Mouse (Mus musculus): ENCODE measurements at regions not wholly inside any gene's neighbourhood (a gene's known extent, or its start where the extent isn't known, plus 50 kb on each side); places are given as distances from the start of the nearest gene placed in this dataset.
A peak's percentile ranks its signal among the peaks of the same experiment; 100 is the strongest.

GRCm38 (mm10) chr9:88068881-88069304 is 258.1 kb upstream of the Nt5e start:
- no peak for DNase-seq (ENCODE audit: low spot score)

GRCm38 (mm10) chr9:88069834-88070233 is 257.2 kb upstream of the Nt5e start:
- DNase-seq (ENCODE audit: low spot score) = no peak

- DNase-seq (ENCODE audit: low spot score) = peak; percentile 9
These were observed 253.8 kb upstream of the Nt5e start for GRCm38 (mm10) chr9:88073165-88073564.

GRCm38 (mm10) chr9:88073579-88073978 is 253.4 kb upstream of the Nt5e start:
- DNase-seq (ENCODE audit: low spot score) = no peak

GRCm38 (mm10) chr9:88082931-88083479 is 244.0 kb upstream of the Nt5e start:
- no peak for DNase-seq (ENCODE audit: low spot score)

GRCm38 (mm10) chr9:88085181-88085816 is 241.7 kb upstream of the Nt5e start:
- no peak for DNase-seq (ENCODE audit: low spot score)

GRCm38 (mm10) chr9:88085866-88086265 is 241.1 kb upstream of the Nt5e start:
- no peak for DNase-seq (ENCODE audit: low spot score)

- DNase-seq (ENCODE audit: low spot score) = no peak
These were observed 235.0 kb upstream of the Nt5e start for GRCm38 (mm10) chr9:88091781-88092527.

- no peak for DNase-seq (ENCODE audit: low spot score)
These were observed 234.4 kb upstream of the Nt5e start for GRCm38 (mm10) chr9:88092561-88092960.

- DNase-seq (ENCODE audit: low spot score) = no peak
These were observed 213.9 kb upstream of the Nt5e start for GRCm38 (mm10) chr9:88113094-88113493.

GRCm38 (mm10) chr9:88120536-88120935 is 206.5 kb upstream of the Nt5e start:
- no peak for DNase-seq (ENCODE audit: low spot score)

GRCm38 (mm10) chr9:88120963-88121570 is 205.9 kb upstream of the Nt5e start:
- no peak for DNase-seq (ENCODE audit: low spot score)

- peak; percentile 36 for DNase-seq (ENCODE audit: low spot score)
These were observed 202.5 kb upstream of the Nt5e start for GRCm38 (mm10) chr9:88124322-88125005.

- no peak for DNase-seq (ENCODE audit: low spot score)
These were observed 163.8 kb upstream of the Nt5e start for GRCm38 (mm10) chr9:88163025-88163780.

GRCm38 (mm10) chr9:88177575-88178254 is 149.3 kb upstream of the Nt5e start:
- no peak for DNase-seq (ENCODE audit: low spot score)

GRCm38 (mm10) chr9:88181189-88181994 is 145.6 kb upstream of the Nt5e start:
- no peak for DNase-seq (ENCODE audit: low spot score)

GRCm38 (mm10) chr9:88207378-88207777 is 119.6 kb upstream of the Nt5e start:
- DNase-seq (ENCODE audit: low spot score) = no peak

- no peak for DNase-seq (ENCODE audit: low spot score)
These were observed 119.0 kb upstream of the Nt5e start for GRCm38 (mm10) chr9:88208022-88208421.

GRCm38 (mm10) chr9:88214758-88215157 is 112.2 kb upstream of the Nt5e start:
- DNase-seq (ENCODE audit: low spot score) = no peak

- no peak for DNase-seq (ENCODE audit: low spot score)
These were observed 106.6 kb upstream of the Nt5e start for GRCm38 (mm10) chr9:88220360-88220759.
